Mouse (Mus musculus): Measurements from ENCODE around the gene Fam122a. TPM values are rescaled to one million over a fixed set of nuclear protein-coding genes. Genes with fewer than 3 reads are reported as not detected.
A peak's percentile ranks its signal among the peaks of the same experiment; 100 is the strongest.

Gene Fam122a
- total and polyA plus RNA-seq, 2 experiments from 2014 or later = 3.9 to 55.1 TPM

GRCm38 (mm10) chr19:24451626-24452025 lies 25.5 kb downstream of the Fam122a start:
- Histone ChIP-seq H3K9ac (replicated peaks; ENCODE audit: low read depth, low read length) (no peak overlapping the region), H3K9me3 (replicated peaks; ENCODE audit: control insufficient read depth, low read length) (no peaks in the 10 kb centered on the region), H3K36me3 (replicated peaks; ENCODE audit: control insufficient read depth, insufficient read depth, low read length) (no peaks in the 10 kb centered on the region), H3K4me3 (ENCODE audit: low read depth, low read length) (no peak overlapping the region), H3K4me1 (ENCODE audit: control insufficient read depth, insufficient read depth) (0 out of 2 replicates have a peak, but pooled peaks cover 12% of the 10 kb centered on the region), H3K27ac (ENCODE audit: low read depth) (peak overlapping the region; percentile 72), H3K27me3 (ENCODE audit: control insufficient read depth, insufficient read depth, low read length) (no peaks in the 10 kb centered on the region), H3K4me2 (ENCODE audit: low read depth, low read length) (no peak overlapping the region)
- 86% methylated on average over 3 of the region's 3 CpGs for WGBS
- DNase-seq (ENCODE audit: low spot score) (no peak), ATAC-seq (ENCODE audit: insufficient read depth, low read depth) (no peak)
- no peak for TF ChIP-seq EP300 (IDR thresholded peaks at IDR 0.05; ENCODE audit: low read depth)
- TF ChIP-seq CTCF (IDR thresholded peaks at IDR 0.05; ENCODE audit: low read depth) = 0 out of 2 replicates have a peak, but pooled peaks have one; percentile 5

GRCm38 (mm10) chr19:24450740-24451139 lies 26.4 kb downstream of the Fam122a start:
- 90% methylated on average over 8 of the region's 8 CpGs for WGBS
- ATAC-seq (ENCODE audit: insufficient read depth, low read depth) (no peak), DNase-seq (ENCODE audit: low spot score) (no peak)
- no peak overlapping the region for H3K4me3 ChIP-seq (ENCODE audit: low read depth, low read length)
- H3K4me2 ChIP-seq (ENCODE audit: low read depth, low read length) = no peak overlapping the region
- H3K36me3 ChIP-seq (replicated peaks; ENCODE audit: control insufficient read depth, insufficient read depth, low read length) = no peaks in the 10 kb centered on the region
- H3K27ac ChIP-seq (ENCODE audit: low read depth) = no peak overlapping the region
- no peak overlapping the region for H3K9ac ChIP-seq (replicated peaks; ENCODE audit: low read depth, low read length)
- H3K4me1 ChIP-seq (ENCODE audit: control insufficient read depth, insufficient read depth) = 0 out of 2 replicates have a peak, but pooled peaks cover 5% of the 10 kb centered on the region
- no peaks in the 10 kb centered on the region for H3K27me3 ChIP-seq (ENCODE audit: control insufficient read depth, insufficient read depth, low read length)
- no peaks in the 10 kb centered on the region for H3K9me3 ChIP-seq (replicated peaks; ENCODE audit: control insufficient read depth, low read length)
- TF ChIP-seq CTCF (IDR thresholded peaks at IDR 0.05; ENCODE audit: low read depth) (no peak), EP300 (IDR thresholded peaks at IDR 0.05; ENCODE audit: low read depth) (no peak)

- peak overlapping the region; percentile 67 for H3K27ac ChIP-seq (ENCODE audit: low read depth)
- H3K36me3 ChIP-seq (replicated peaks; ENCODE audit: control insufficient read depth, insufficient read depth, low read length) = peaks cover 7% of the 10 kb centered on the region; the same call in 1 of the 2 replicates
- TF ChIP-seq CTCF (IDR thresholded peaks at IDR 0.05; ENCODE audit: low read depth) = no peak
- no peak for TF ChIP-seq EP300 (IDR thresholded peaks at IDR 0.05; ENCODE audit: low read depth)
- H3K4me1 ChIP-seq (ENCODE audit: control insufficient read depth, insufficient read depth) = peaks cover 8% of the 10 kb centered on the region
- ATAC-seq (ENCODE audit: insufficient read depth, low read depth) (no peak), DNase-seq (ENCODE audit: low spot score) (no peak)
- 42% methylated on average over 3 of the region's 3 CpGs for WGBS
- peak overlapping the region; percentile 18; the same call in 1 of the 2 replicates for H3K4me2 ChIP-seq (ENCODE audit: low read depth, low read length)
- no peaks in the 10 kb centered on the region for H3K27me3 ChIP-seq (ENCODE audit: control insufficient read depth, insufficient read depth, low read length)
- no peak overlapping the region for H3K4me3 ChIP-seq (ENCODE audit: low read depth, low read length)
- no peak overlapping the region for H3K9ac ChIP-seq (replicated peaks; ENCODE audit: low read depth, low read length)
- H3K9me3 ChIP-seq (replicated peaks; ENCODE audit: control insufficient read depth, low read length) = no peaks in the 10 kb centered on the region
Measured at GRCm38 (mm10) chr19:24444322-24444721, 32.8 kb downstream of the Fam122a start.

DNA sequence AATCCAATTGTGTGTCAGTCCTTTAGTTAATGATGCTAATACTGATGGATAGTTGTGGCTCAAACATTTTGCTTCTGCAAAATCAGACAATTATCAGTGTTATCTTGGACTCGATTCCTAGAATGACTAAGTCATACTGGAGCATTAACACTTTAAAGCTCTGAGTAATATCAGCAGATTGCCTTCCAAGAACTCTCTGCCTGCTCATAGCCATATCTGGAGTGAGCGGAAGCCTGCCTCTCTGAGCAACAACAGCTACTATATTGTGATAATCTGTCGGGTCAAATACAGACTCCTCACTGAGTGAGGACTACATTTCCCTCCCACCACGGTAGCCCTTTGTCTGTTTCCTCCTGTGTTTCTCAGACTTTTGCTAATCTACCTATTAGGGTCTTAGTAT lies 37.4 kb downstream of the Fam122a start:
- Histone ChIP-seq H3K36me3 (replicated peaks; ENCODE audit: control insufficient read depth, insufficient read depth, low read length) (peaks cover 7% of the 10 kb centered on the region; the same call in 1 of the 2 replicates), H3K9me3 (replicated peaks; ENCODE audit: control insufficient read depth, low read length) (no peaks in the 10 kb centered on the region), H3K4me1 (ENCODE audit: control insufficient read depth, insufficient read depth) (peaks cover 8% of the 10 kb centered on the region), H3K27me3 (ENCODE audit: control insufficient read depth, insufficient read depth, low read length) (no peaks in the 10 kb centered on the region), H3K4me3 (ENCODE audit: low read depth, low read length) (no peak overlapping the region), H3K4me2 (ENCODE audit: low read depth, low read length) (no peak overlapping the region), H3K9ac (replicated peaks; ENCODE audit: low read depth, low read length) (no peak overlapping the region), H3K27ac (ENCODE audit: low read depth) (no peak overlapping the region)
- ATAC-seq (ENCODE audit: insufficient read depth, low read depth) = no peak
- TF ChIP-seq CTCF (IDR thresholded peaks at IDR 0.05; ENCODE audit: low read depth) (no peak), EP300 (IDR thresholded peaks at IDR 0.05; ENCODE audit: low read depth) (no peak)
- WGBS = 16% methylated on average over 4 of the region's 4 CpGs
- DNase-seq (ENCODE audit: low spot score) = no peak

DNA sequence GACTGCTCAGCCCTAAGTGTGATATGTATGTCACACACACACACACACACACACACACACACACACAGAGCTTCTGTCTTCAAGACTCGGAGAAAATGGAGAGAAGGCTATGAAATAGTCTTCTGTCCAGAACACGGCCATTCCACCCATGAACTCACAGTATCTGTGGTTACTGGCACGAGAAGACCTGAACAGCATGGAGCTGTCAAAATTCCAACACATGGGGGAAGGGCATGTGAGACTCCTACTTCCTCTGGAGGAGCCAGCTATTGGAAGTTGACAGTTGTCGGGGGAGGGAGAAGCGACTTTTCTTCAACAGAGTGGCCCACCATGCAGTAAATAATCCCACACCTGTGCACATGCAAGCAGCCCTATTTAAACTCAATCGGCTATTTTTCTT lies 42.9 kb downstream of the Fam122a start:
- Histone ChIP-seq H3K4me2 (ENCODE audit: low read depth, low read length) (no peak overlapping the region), H3K9ac (replicated peaks; ENCODE audit: low read depth, low read length) (no peak overlapping the region), H3K4me3 (ENCODE audit: low read depth, low read length) (no peak overlapping the region), H3K27me3 (ENCODE audit: control insufficient read depth, insufficient read depth, low read length) (no peaks in the 10 kb centered on the region), H3K36me3 (replicated peaks; ENCODE audit: control insufficient read depth, insufficient read depth, low read length) (no peaks in the 10 kb centered on the region), H3K27ac (ENCODE audit: low read depth) (no peak overlapping the region), H3K4me1 (ENCODE audit: control insufficient read depth, insufficient read depth) (peaks cover 8% of the 10 kb centered on the region; the same call in 1 of the 2 replicates), H3K9me3 (replicated peaks; ENCODE audit: control insufficient read depth, low read length) (no peaks in the 10 kb centered on the region)
- DNase-seq (ENCODE audit: low spot score) = no peak
- ATAC-seq (ENCODE audit: insufficient read depth, low read depth) = no peak
- no peak for TF ChIP-seq CTCF (IDR thresholded peaks at IDR 0.05; ENCODE audit: low read depth)
- TF ChIP-seq EP300 (IDR thresholded peaks at IDR 0.05; ENCODE audit: low read depth) = no peak
- 55% methylated on average over 6 of the region's 6 CpGs for WGBS

DNA sequence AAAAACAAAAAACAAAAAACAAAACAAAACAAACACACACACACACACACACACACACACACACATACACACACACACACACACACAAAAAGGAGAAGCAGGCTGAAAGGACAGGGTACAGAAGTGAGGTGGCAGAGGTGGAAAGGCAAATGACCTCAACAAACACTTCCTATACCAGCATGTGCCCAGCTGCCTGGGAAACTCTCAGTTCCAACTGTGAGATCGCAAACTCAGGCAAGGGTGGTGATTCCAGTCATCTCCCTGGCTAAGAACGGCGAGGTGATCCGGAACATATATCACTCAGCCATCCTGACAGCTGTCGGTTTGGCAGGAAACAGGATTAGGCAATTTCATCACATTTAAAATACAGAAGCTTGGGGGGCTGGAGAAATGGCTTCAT lies 44.7 kb downstream of the Fam122a start:
- Histone ChIP-seq H3K27me3 (ENCODE audit: control insufficient read depth, insufficient read depth, low read length) (no peaks in the 10 kb centered on the region), H3K4me3 (ENCODE audit: low read depth, low read length) (no peak overlapping the region), H3K4me2 (ENCODE audit: low read depth, low read length) (no peak overlapping the region), H3K9ac (replicated peaks; ENCODE audit: low read depth, low read length) (no peak overlapping the region), H3K9me3 (replicated peaks; ENCODE audit: control insufficient read depth, low read length) (no peaks in the 10 kb centered on the region), H3K36me3 (replicated peaks; ENCODE audit: control insufficient read depth, insufficient read depth, low read length) (no peaks in the 10 kb centered on the region), H3K27ac (ENCODE audit: low read depth) (no peak overlapping the region), H3K4me1 (ENCODE audit: control insufficient read depth, insufficient read depth) (peaks cover 8% of the 10 kb centered on the region)
- WGBS = 69% methylated on average over 5 of the region's 5 CpGs
- TF ChIP-seq CTCF (IDR thresholded peaks at IDR 0.05; ENCODE audit: low read depth) (no peak), EP300 (IDR thresholded peaks at IDR 0.05; ENCODE audit: low read depth) (no peak)
- ATAC-seq (ENCODE audit: insufficient read depth, low read depth) (no peak), DNase-seq (ENCODE audit: low spot score) (no peak)
